Mouse (Mus musculus) left cerebral cortex, adult 2 months (tissue): ENCODE results near the gene Dcdc2a. TPM values are rescaled to one million over a fixed set of nuclear protein-coding genes. Genes with fewer than 3 reads are reported as not detected.

Experiments used
- DNase-seq, 2 experiments: peaks; one replicate each; pipeline ENCODE4 v3.0.0; 2021 to 2022; ENCODE audit warnings: low spot score in 2 of 2, mixed read lengths in 1 of 2; ENCODE audit errors: extremely low spot score in 1 of 2
- H3K27ac ChIP-seq: fragments of 200-600 bp; 2 replicates; pipeline ENCODE4 v1.8.1; 2022
- H3K4me3 ChIP-seq: fragments of 200-600 bp; 2 replicates; pipeline ENCODE4 v1.8.1; 2022
- CTCF ChIP-seq: fragments of 200-600 bp; IDR thresholded peaks from 2 replicates; pipeline ENCODE4 v1.8.1; 2022; ENCODE audit warnings: antibody characterized with exemption, mild to moderate bottlenecking, moderate library complexity
- intact Hi-C: fragments of 180-260 bp; cut with DNase I; formaldehyde crosslinking; loops from one replicate; pipeline ENCODE4 v1.15.1; 2025
- long read RNA-seq, 2 experiments: library from polyadenylated mRNA; stranded (forward); transcript quantifications; one replicate each; pipeline ENCODE4 v2.0.0; 2021; ENCODE audit warnings: borderline mapping rate in 2 of 2
- total RNA-seq, 2 experiments: library from RNA; stranded (reverse); gene quantifications; 2 replicates each; pipeline ENCODE4 v1.2.3; 2021

The Dcdc2a gene
- 1 to 10 TPM; 5.0 to 5.1 TPM for total RNA-seq
- long read RNA-seq, experiment 1, partial matches to known transcripts = 0 of 9 reads
- long read RNA-seq, experiment 1, other reads (novel, unspliced or antisense) = 8 of 9 reads
- long read RNA-seq, experiment 2, full-length matches to known transcripts = 5 of 5 reads
- long read RNA-seq, experiment 2, partial matches to known transcripts = 0 of 5 reads
- long read RNA-seq, experiment 2, other reads (novel, unspliced or antisense) = 0 of 5 reads

- Histone ChIP-seq H3K27ac (peak within 1 kb of the TSS; percentile 50), H3K4me3 (peak within 1 kb of the TSS; percentile 62)
- intact Hi-C loops = loop anchor here (5.0 kb wide), 1 partner anchor 61 kb away; no protein-coding TSS in a partner anchor
- DNase-seq = peak; percentile 13 to 18
- TF ChIP-seq CTCF = no peak
Measured at GRCm38 (mm10) chr13:25055873-25056667, at the start of gene Dcdc2a. Dcdc2a (plus strand) TSS chr13:25056004.

GRCm38 (mm10) chr13:25007115-25007514, 48.7 kb upstream of the Dcdc2a start:
- DNase-seq = peak; percentile 36 to 47
- TF ChIP-seq CTCF = peak; percentile 49
- H3K4me3 ChIP-seq = no peak overlapping the region
- intact Hi-C loops = no loop called here
- no peak overlapping the region for H3K27ac ChIP-seq

GRCm38 (mm10) chr13:25018316-25018715, 37.5 kb upstream of the Dcdc2a start:
- no peak for DNase-seq
- H3K4me3 ChIP-seq = no peak overlapping the region
- no peak overlapping the region for H3K27ac ChIP-seq
- intact Hi-C loops = no loop called here
- TF ChIP-seq CTCF = no peak

GRCm38 (mm10) chr13:25019793-25020539, 35.8 kb upstream of the Dcdc2a start, which contains the start of gene Mrs2:
Mrs2 (minus strand) TSS chr13:25020379.
- peak; percentile 90 for DNase-seq
- intact Hi-C loops = loop anchor here (1.0 kb wide), 1 partner anchor 95 kb away; no protein-coding TSS in a partner anchor
- Histone ChIP-seq H3K4me3 (peak within 1 kb of the TSS; percentile 83), H3K27ac (peak within 1 kb of the TSS; percentile 78)
- TF ChIP-seq CTCF = no peak

GRCm38 (mm10) chr13:25020540-25020892, 35.3 kb upstream of the Dcdc2a start:
- no peak for DNase-seq

GRCm38 (mm10) chr13:25022386-25022785, 33.4 kb upstream of the Dcdc2a start:
- no peak overlapping the region for H3K27ac ChIP-seq
- intact Hi-C loops = no loop called here
- H3K4me3 ChIP-seq = no peak overlapping the region
- no peak for TF ChIP-seq CTCF
- DNase-seq = no peak

More at GRCm38 (mm10) chr13:25020540-25020892, 35.3 kb upstream of the Dcdc2a start:
- intact Hi-C loops = loop anchor here (1.0 kb wide), 1 partner anchor 95 kb away; no protein-coding TSS in a partner anchor
- peak overlapping the region; percentile 83 for H3K4me3 ChIP-seq
- no peak for TF ChIP-seq CTCF
- H3K27ac ChIP-seq = peak overlapping the region; percentile 78

- DNase-seq = no peak
- TF ChIP-seq CTCF = no peak
- intact Hi-C loops = no loop called here
- Histone ChIP-seq H3K4me3 (no peak overlapping the region), H3K27ac (no peak overlapping the region)
Measured at GRCm38 (mm10) chr13:25023129-25023528, 32.7 kb upstream of the Dcdc2a start.

GRCm38 (mm10) chr13:25024655-25025054, 31.1 kb upstream of the Dcdc2a start:
- TF ChIP-seq CTCF = peak; percentile 62
- Histone ChIP-seq H3K4me3 (no peak overlapping the region), H3K27ac (no peak overlapping the region)
- DNase-seq = no peak
- intact Hi-C loops = loop anchor here (1.0 kb wide), 1 partner anchor 91 kb away; no protein-coding TSS in a partner anchor

GRCm38 (mm10) chr13:25026409-25027113, 29.2 kb upstream of the Dcdc2a start:
- DNase-seq = no peak
- no peak for TF ChIP-seq CTCF
- intact Hi-C loops = no loop called here
- no peak overlapping the region for H3K4me3 ChIP-seq
- H3K27ac ChIP-seq = no peak overlapping the region

- intact Hi-C loops = no loop called here
- TF ChIP-seq CTCF = no peak
- DNase-seq = no peak
- H3K4me3 ChIP-seq = no peak overlapping the region
- H3K27ac ChIP-seq = no peak overlapping the region
Measured at GRCm38 (mm10) chr13:25027114-25027425, 28.7 kb upstream of the Dcdc2a start.

- Histone ChIP-seq H3K4me3 (no peak overlapping the region), H3K27ac (no peak overlapping the region)
- intact Hi-C loops = no loop called here
- no peak for DNase-seq
- no peak for TF ChIP-seq CTCF
Measured at GRCm38 (mm10) chr13:25039488-25039887, 16.3 kb upstream of the Dcdc2a start.
